Mouse (Mus musculus) midbrain, embryonic 12.5 days (tissue): ENCODE measurements around the gene Rcsd1. TPM values are rescaled to one million over a fixed set of nuclear protein-coding genes. Genes with fewer than 3 reads are reported as not detected.
"Not testable (repeated sequence)": the region's sequence is repeated elsewhere in the genome, so short reads cannot be mapped to it uniquely, and the experiment has no call there.

Experiments used
- ATAC-seq: fragments of 200-750 bp; cut with Nextera tagmentation; 2 replicates; pipeline ENCODE4 v1.8.0; 2017; ENCODE audit warnings: low read depth, moderate TSS enrichment, moderate library complexity; ENCODE audit not compliant: low FRiP score
- H3K27ac ChIP-seq: fragments of 300-500 bp; sonication (generic); replicated peaks from 2 replicates; pipeline ENCODE4 v1.5.1; 2016; ENCODE audit warnings: mild to moderate bottlenecking
- H3K27me3 ChIP-seq: fragments of 300-500 bp; sonication (generic); 2 replicates; pipeline ENCODE4 v1.6.1; 2016; ENCODE audit warnings: mild to moderate bottlenecking
- H3K36me3 ChIP-seq: fragments of 300-500 bp; sonication (generic); 2 replicates; pipeline ENCODE4 v1.6.1; 2016
- H3K4me1 ChIP-seq: fragments of 300-500 bp; sonication (generic); 2 replicates; pipeline ENCODE4 v1.6.1; 2016
- H3K4me2 ChIP-seq: fragments of 300-500 bp; sonication (generic); replicated peaks from 2 replicates; pipeline ENCODE4 v1.6.1; 2016; ENCODE audit warnings: mild to moderate bottlenecking, moderate library complexity
- H3K4me3 ChIP-seq: fragments of 300-500 bp; sonication (generic); 2 replicates; pipeline ENCODE4 v1.5.1; 2016; ENCODE audit warnings: mild to moderate bottlenecking
- H3K9ac ChIP-seq: fragments of 300-500 bp; sonication (generic); replicated peaks from 2 replicates; pipeline ENCODE4 v1.6.1; 2016; ENCODE audit warnings: mild to moderate bottlenecking, moderate library complexity
- H3K9me3 ChIP-seq: fragments of 300-500 bp; sonication (generic); 2 replicates; pipeline ENCODE4 v1.6.1; 2016; ENCODE audit warnings: mild to moderate bottlenecking
- WGBS: fragments of 180-500 bp; shearing (Covaris S2); methylation state at CpG from one replicate; pipeline ENCODE4 v1.1.7; 2016; 5-methylcytosine and 5-hydroxymethylcytosine counted together
- polyA plus RNA-seq: library from polyadenylated mRNA; unstranded; fragments of >200 nt; fragmentation: Nextera tagmentation; extraction: Ambion mirVana; gene quantifications from 2 replicates; pipeline ENCODE4 v1.2.1, GENCODE M21; 2016

The Rcsd1 gene
- polyA plus RNA-seq, 1 experiment from 2014 or later = 13.2 TPM

GRCm38 (mm10) chr1:165682056-165682853 lies 27.3 kb downstream of the Rcsd1 start:
- Histone ChIP-seq H3K4me1 (no peaks in the 10 kb centered on the region), H3K27ac (no peak overlapping the region), H3K4me2 (no peak overlapping the region), H3K9me3 (no peaks in the 10 kb centered on the region), H3K27me3 (0 out of 2 replicates have a peak, but pooled peaks cover 3% of the 10 kb centered on the region), H3K9ac (no peak overlapping the region), H3K4me3 (no peak overlapping the region), H3K36me3 (no peaks in the 10 kb centered on the region)
- WGBS = 85% methylated on average over 18 of the region's 18 CpGs
- no peak for ATAC-seq

DNA sequence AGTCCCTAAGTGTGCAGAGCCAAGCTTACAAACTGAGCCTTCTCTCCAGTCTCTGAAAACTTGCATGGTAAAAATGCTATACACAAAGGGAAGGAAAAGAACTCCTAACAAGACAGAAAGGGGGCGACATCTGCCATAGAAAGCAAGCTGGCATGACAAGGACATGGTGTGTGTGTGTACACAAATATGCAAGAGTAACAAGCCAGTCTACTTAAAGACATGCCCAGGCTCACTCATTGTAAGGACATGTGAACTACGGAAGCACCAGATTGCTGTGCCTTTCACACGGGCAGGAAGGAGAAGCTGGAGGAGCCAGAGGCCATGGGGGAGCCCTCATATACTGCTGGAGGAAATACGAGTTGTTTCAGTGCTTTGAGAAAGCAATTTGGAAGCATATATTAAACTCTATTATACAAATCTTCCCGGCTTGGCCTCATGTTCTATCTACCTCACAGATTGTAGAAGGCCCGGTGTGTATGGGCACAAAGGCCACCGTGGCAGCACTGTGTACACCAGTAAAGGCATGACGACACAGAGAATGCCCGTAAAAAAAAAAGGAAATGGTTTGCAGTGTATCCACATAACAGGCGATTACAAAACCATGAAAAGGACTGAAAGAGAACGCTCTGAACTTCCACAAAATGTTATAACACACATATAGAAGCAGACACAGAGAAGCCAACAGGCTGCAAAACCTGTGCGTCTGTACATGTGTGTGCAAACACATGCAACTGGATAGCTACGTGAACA lies 28.3 kb downstream of the Rcsd1 start:
- Histone ChIP-seq H3K36me3 (no peaks in the 10 kb centered on the region), H3K27me3 (0 out of 2 replicates have a peak, but pooled peaks cover 3% of the 10 kb centered on the region), H3K4me3 (no peak overlapping the region), H3K27ac (no peak overlapping the region), H3K9ac (no peak overlapping the region), H3K4me2 (no peak overlapping the region), H3K9me3 (no peaks in the 10 kb centered on the region), H3K4me1 (no peaks in the 10 kb centered on the region)
- ATAC-seq = no peak
- 76% methylated on average over 13 of the region's 13 CpGs for WGBS

DNA sequence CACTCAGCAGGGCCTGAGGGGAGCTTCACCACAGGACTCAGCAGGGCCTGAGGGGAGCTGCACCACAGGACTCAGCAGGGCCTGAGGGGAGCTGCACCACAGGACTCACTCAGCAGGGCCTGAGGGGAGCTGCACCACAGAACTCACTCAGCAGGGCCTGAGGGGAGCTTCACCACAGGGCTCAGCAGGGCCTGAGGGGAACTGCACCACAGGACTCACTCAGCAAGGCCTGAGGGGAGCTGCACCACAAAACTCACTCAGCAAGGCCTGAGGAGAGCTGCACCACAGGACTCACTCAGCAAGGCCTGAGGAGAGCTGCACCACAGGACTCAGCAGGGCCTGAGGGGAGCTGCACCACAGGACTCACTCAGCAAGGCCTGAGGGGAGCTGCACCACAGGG lies 29.5 kb downstream of the Rcsd1 start:
- not testable (repeated sequence) for H3K27ac ChIP-seq, H3K4me3 ChIP-seq, H3K4me2 ChIP-seq, ATAC-seq, H3K9me3 ChIP-seq, H3K27me3 ChIP-seq, H3K36me3 ChIP-seq, H3K4me1 ChIP-seq, H3K9ac ChIP-seq

DNA sequence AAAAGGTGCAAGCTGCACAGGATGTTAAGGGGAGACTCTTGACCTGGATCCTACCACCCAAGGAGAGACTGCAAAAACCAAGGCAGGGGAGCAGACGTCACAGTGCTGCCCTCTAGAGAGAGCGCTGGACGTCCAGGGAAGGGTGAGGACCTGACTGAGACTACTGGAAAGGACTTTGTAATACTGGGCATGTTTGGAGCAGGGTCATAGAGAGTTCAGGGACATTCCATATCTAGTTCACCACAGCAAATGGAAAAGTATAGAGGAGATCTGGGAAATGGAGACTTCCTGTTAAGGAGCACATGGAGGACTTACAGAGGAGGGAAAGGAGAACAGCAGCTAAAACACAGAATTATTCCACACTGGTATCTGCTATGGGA lies 29.9 kb downstream of the Rcsd1 start:
- H3K9me3 ChIP-seq = no peaks in the 10 kb centered on the region
- H3K36me3 ChIP-seq = no peaks in the 10 kb centered on the region
- H3K4me2 ChIP-seq = no peak overlapping the region
- H3K4me3 ChIP-seq = no peak overlapping the region
- no peak overlapping the region for H3K9ac ChIP-seq
- H3K4me1 ChIP-seq = no peaks in the 10 kb centered on the region
- no peak overlapping the region for H3K27ac ChIP-seq
- H3K27me3 ChIP-seq = 0 out of 2 replicates have a peak, but pooled peaks cover 3% of the 10 kb centered on the region
- WGBS = 27% methylated on average over 3 of the region's 3 CpGs
- no peak for ATAC-seq

DNA sequence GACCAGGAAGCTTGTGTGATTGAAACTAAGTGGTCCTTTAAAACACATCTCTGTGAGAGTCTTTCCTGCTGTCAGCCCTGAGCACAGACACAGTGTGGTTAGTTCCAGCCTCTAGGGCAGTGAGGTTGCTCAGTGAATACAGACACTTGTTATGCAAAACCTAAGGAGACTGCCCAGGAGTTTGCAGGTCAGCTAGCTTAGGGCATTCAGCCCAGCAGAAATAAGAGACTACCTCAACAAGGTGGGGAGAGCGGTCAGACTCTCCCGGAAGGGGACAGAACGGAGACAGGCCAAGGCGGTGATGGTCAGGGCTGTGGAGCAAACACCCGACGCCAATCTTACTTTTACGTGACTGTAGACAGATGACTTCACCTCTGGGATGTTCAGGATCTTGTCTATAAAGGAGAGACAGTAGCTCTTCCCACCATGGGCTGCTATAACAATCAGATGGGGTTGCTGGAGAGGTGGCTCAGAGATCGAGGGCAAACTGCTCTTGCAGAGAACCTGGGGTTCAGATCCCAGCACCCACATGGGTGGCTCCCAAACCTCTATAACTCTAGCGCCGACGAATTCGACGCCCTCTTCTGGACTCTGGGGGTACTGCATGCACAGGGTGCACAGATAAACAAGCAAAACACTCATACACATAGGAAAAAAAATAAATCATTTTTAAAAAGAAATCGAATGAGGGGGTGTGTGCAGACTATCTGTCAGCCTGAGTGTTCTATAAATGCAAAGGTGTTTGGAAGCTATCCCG lies 30.5 kb downstream of the Rcsd1 start:
- WGBS = 62% methylated on average over 15 of the region's 15 CpGs
- Histone ChIP-seq H3K4me3 (no peak overlapping the region), H3K27ac (no peak overlapping the region), H3K9me3 (no peaks in the 10 kb centered on the region), H3K36me3 (no peaks in the 10 kb centered on the region), H3K4me2 (no peak overlapping the region), H3K9ac (no peak overlapping the region), H3K27me3 (0 out of 2 replicates have a peak, but pooled peaks cover 3% of the 10 kb centered on the region), H3K4me1 (no peaks in the 10 kb centered on the region)
- ATAC-seq = no peak

- Histone ChIP-seq H3K27ac (no peak overlapping the region), H3K27me3 (0 out of 2 replicates have a peak, but pooled peaks cover 3% of the 10 kb centered on the region), H3K9ac (no peak overlapping the region), H3K4me1 (no peaks in the 10 kb centered on the region), H3K4me2 (no peak overlapping the region), H3K36me3 (no peaks in the 10 kb centered on the region), H3K9me3 (no peaks in the 10 kb centered on the region), H3K4me3 (no peak overlapping the region)
- 62% methylated on average over 4 of the region's 4 CpGs for WGBS
- ATAC-seq = no peak
Measured at GRCm38 (mm10) chr1:165677558-165677957, 32.0 kb downstream of the Rcsd1 start.

DNA sequence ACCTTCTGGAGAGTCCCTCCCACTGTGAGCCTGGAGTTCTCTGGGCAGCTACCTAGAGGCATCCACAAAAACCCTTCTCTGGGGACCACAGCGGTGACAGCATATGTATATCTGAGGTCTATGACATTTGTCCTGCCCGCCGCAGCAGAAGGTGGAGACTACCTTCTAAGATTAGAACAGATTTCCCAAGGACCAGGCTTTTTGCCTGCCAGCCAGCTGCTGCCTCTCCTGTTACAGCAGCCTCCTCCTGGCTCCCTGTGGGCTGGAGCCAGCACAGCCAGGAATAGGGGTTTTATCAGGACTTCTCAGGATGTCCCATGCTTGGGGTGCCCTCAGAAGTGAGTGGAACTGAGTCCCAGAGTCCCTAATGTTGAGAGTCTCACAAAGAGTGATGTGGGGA lies 32.6 kb downstream of the Rcsd1 start:
- H3K27ac ChIP-seq = no peak overlapping the region
- no peak for ATAC-seq
- H3K4me2 ChIP-seq = no peak overlapping the region
- no peaks in the 10 kb centered on the region for H3K36me3 ChIP-seq
- H3K4me3 ChIP-seq = no peak overlapping the region
- WGBS = 67% methylated on average over 3 of the region's 3 CpGs
- no peak overlapping the region for H3K9ac ChIP-seq
- no peaks in the 10 kb centered on the region for H3K4me1 ChIP-seq
- 0 out of 2 replicates have a peak, but pooled peaks cover 3% of the 10 kb centered on the region for H3K27me3 ChIP-seq
- no peaks in the 10 kb centered on the region for H3K9me3 ChIP-seq

DNA sequence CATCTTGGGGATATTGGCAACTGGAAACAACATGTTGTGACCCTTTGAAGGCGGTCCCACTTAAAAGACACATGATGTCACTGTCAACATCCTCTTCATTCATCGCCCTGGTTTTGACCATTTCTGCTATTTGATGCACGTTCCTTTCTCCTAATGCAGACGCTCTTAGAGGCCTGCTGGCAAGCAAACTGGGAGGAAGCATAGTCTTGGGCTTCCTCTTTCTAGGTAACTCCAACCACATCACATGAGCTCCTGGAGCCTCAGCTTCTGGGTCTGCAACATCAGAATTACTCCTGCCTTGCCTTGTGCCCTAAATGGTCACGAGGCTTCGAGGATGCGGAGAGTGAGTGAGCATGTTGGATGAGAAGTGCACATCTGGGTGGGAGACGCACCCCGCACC lies 34.4 kb downstream of the Rcsd1 start:
- H3K36me3 ChIP-seq = no peaks in the 10 kb centered on the region
- no peak overlapping the region for H3K9ac ChIP-seq
- 91% methylated on average over 9 of the region's 9 CpGs for WGBS
- no peak overlapping the region for H3K4me3 ChIP-seq
- ATAC-seq = no peak
- H3K9me3 ChIP-seq = no peaks in the 10 kb centered on the region
- no peak overlapping the region for H3K4me2 ChIP-seq
- H3K27me3 ChIP-seq = 0 out of 2 replicates have a peak, but pooled peaks cover 3% of the 10 kb centered on the region
- H3K27ac ChIP-seq = no peak overlapping the region
- H3K4me1 ChIP-seq = no peaks in the 10 kb centered on the region

DNA sequence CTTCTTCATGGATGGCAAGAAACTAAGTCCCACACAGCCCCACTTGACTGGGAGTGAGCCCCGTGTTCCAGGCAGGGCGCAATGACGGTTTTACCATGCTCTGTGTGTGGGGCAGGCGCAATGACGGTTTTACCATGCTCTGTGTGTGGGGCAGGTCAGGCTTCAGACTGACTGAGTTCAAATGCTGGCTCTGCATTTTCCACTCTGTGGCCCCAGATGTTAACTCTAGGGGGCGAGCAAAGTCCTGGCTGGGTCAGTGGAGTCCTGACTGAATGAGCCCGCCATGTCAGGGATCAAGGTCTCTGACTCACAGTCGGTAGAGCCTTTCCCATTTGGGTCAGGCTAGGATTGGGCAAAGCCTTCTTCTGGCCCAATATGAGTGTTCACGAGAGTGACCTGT lies 37.2 kb downstream of the Rcsd1 start:
- Histone ChIP-seq H3K9me3 (no peaks in the 10 kb centered on the region), H3K27ac (no peak overlapping the region), H3K4me1 (0 out of 2 replicates have a peak, but pooled peaks cover 3% of the 10 kb centered on the region), H3K9ac (no peak overlapping the region), H3K27me3 (no peaks in the 10 kb centered on the region), H3K36me3 (no peaks in the 10 kb centered on the region), H3K4me2 (no peak overlapping the region), H3K4me3 (no peak overlapping the region)
- ATAC-seq = no peak
- 76% methylated on average over 9 of the region's 9 CpGs for WGBS

DNA sequence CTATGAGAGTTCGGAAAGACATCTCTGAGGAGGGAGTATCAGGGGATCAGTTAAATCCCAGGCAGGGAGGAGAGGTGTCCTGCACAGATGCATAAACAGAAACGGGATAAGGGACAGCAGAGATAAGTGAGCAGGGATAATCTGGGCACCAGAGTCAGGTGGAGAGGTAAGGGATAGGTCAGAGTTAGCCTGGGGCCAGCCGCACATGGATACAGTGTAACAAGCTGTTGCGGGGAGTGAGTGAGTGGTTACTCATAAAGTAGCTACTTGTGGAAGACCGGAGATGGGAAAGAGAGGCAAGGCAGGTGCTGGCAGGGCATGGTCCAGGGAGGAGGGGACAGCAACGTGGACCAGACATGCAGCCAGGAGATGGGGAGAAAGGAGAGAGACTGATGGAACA lies 39.5 kb downstream of the Rcsd1 start:
- no peak overlapping the region for H3K9ac ChIP-seq
- H3K4me2 ChIP-seq = no peak overlapping the region
- no peaks in the 10 kb centered on the region for H3K9me3 ChIP-seq
- no peak for ATAC-seq
- 82% methylated on average over 6 of the region's 6 CpGs for WGBS
- H3K4me3 ChIP-seq = no peak overlapping the region
- no peaks in the 10 kb centered on the region for H3K27me3 ChIP-seq
- 0 out of 2 replicates have a peak, but pooled peaks cover 3% of the 10 kb centered on the region for H3K4me1 ChIP-seq
- no peak overlapping the region for H3K27ac ChIP-seq
- H3K36me3 ChIP-seq = no peaks in the 10 kb centered on the region

GRCm38 (mm10) chr1:165668904-165669303 lies 40.7 kb downstream of the Rcsd1 start:
- no peak overlapping the region for H3K4me3 ChIP-seq
- no peaks in the 10 kb centered on the region for H3K36me3 ChIP-seq
- 0 out of 2 replicates have a peak, but pooled peaks cover 3% of the 10 kb centered on the region for H3K4me1 ChIP-seq
- H3K27me3 ChIP-seq = no peaks in the 10 kb centered on the region
- no peak for ATAC-seq
- H3K4me2 ChIP-seq = no peak overlapping the region
- H3K27ac ChIP-seq = no peak overlapping the region
- H3K9me3 ChIP-seq = no peaks in the 10 kb centered on the region
- H3K9ac ChIP-seq = no peak overlapping the region
- WGBS = 77% methylated on average over 4 of the region's 4 CpGs

- 0 out of 2 replicates have a peak, but pooled peaks cover 3% of the 10 kb centered on the region for H3K27me3 ChIP-seq
- no peak overlapping the region for H3K4me3 ChIP-seq
- no peak overlapping the region for H3K27ac ChIP-seq
- H3K36me3 ChIP-seq = no peaks in the 10 kb centered on the region
- H3K4me2 ChIP-seq = no peak overlapping the region
- no peaks in the 10 kb centered on the region for H3K9me3 ChIP-seq
- WGBS = 59% methylated on average over 13 of the region's 13 CpGs
- H3K9ac ChIP-seq = no peak overlapping the region
- ATAC-seq = no peak
- H3K4me1 ChIP-seq = peaks cover 17% of the 10 kb centered on the region
Measured at GRCm38 (mm10) chr1:165667380-165667779, 42.2 kb downstream of the Rcsd1 start.
